Mouse (Mus musculus): ENCODE measurements around the gene Ciz1.

- TF ChIP-seq CTCF (IDR thresholded peaks at IDR 0.05; ENCODE audit: low read depth) (no peak), EP300 (IDR thresholded peaks at IDR 0.05; ENCODE audit: low read depth) (no peak)
Measured at GRCm38 (mm10) chr2:32420647-32421046, 68.5 kb downstream of the Ciz1 start.
